Comparison of ENCODE assay signal across 1 mouse cellular context in the genomic region with DNA sequence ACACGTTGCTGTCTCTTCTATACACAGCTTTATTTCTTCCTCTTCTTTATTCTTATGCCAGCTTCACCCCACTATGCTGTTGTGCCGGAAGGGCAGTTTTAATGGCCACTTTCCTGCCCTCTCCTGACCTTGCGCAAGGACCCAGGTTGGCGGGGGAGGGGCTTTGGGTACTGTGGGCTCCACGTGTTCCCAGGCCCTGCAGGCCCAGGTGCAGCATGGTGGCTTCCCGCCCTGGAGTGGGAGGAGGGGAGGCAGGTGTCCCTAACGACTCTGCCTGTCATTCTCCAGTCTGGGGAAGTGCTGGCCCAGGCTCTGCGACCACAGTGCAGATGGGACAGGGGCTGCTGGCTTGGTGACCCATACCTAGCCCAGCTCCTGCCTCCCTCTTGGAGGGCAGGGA.
TF ChIP-seq lines count a peak whose summit lies in the region.

No protein-coding gene starts in this region.

TF ChIP-seq in CH12.LX, 34 proteins besides CTCF, POLR2A, EP300 and RAD21:
- TF ChIP-seq CHD2 (IDR thresholded peaks at IDR 0.05; ENCODE audit: low read length) (peak; percentile 24; the same call in 1 of the 2 replicates), MAX (IDR thresholded peaks at IDR 0.05; ENCODE audit: low read length) (peak; percentile 66; the same call in 1 of the 2 replicates), TCF12 (IDR thresholded peaks at IDR 0.05; ENCODE audit: low read depth, low read length) (peak; percentile 52; the same call in 1 of the 2 replicates), ZNF384 (IDR thresholded peaks at IDR 0.05; ENCODE audit: low read depth, low read length) (no peak)
TF ChIP-seq in CH12.LX: peak in this region for 3.
